Mouse (Mus musculus) liver, embryonic 11.5 days (tissue): Measurements from ENCODE around the gene Spon1. TPM values are rescaled to one million over a fixed set of nuclear protein-coding genes. Genes with fewer than 3 reads are reported as not detected.

Source experiments
- ATAC-seq: fragments of 200-750 bp; cut with Nextera tagmentation; replicated peaks from 2 replicates; pipeline ENCODE4 v1.8.0; 2017; ENCODE audit warnings: moderate number of reproducible peaks, mild to moderate bottlenecking, moderate TSS enrichment, moderate library complexity; ENCODE audit not compliant: low FRiP score
- DNase-seq: peaks from one replicate; pipeline ENCODE4 v3.0.0-alpha.2; 2017; ENCODE audit warnings: low spot score
- H3K27ac ChIP-seq: fragments of 300-500 bp; sonication (generic); 2 replicates; pipeline ENCODE4 v1.5.1; 2014; ENCODE audit warnings: mild to moderate bottlenecking, low read depth, low read length, control low read depth
- H3K27me3 ChIP-seq: fragments of 300-500 bp; sonication (generic); replicated peaks from 2 replicates; pipeline ENCODE4 v1.6.1; 2014; ENCODE audit warnings: low read length, mixed read lengths; ENCODE audit not compliant: control insufficient read depth, insufficient read depth
- H3K36me3 ChIP-seq: fragments of 300-500 bp; sonication (generic); 2 replicates; pipeline ENCODE4 v1.6.1; 2014; ENCODE audit warnings: mild to moderate bottlenecking, low read length, moderate library complexity, mixed read lengths; ENCODE audit not compliant: control insufficient read depth, insufficient read depth
- H3K4me1 ChIP-seq: fragments of 300-500 bp; sonication (generic); replicated peaks from 2 replicates; pipeline ENCODE4 v1.6.1; 2014; ENCODE audit warnings: low read length, mixed read lengths; ENCODE audit not compliant: control insufficient read depth, insufficient read depth
- H3K4me2 ChIP-seq: fragments of 300-500 bp; sonication (generic); 2 replicates; pipeline ENCODE4 v1.6.1; 2014; ENCODE audit warnings: mild to moderate bottlenecking, control low read depth, moderate library complexity
- H3K4me3 ChIP-seq: fragments of 300-500 bp; sonication (generic); 2 replicates; pipeline ENCODE4 v1.5.1; 2014; ENCODE audit warnings: low read depth, low read length, control low read depth
- H3K9ac ChIP-seq: fragments of 300-500 bp; sonication (generic); 2 replicates; pipeline ENCODE4 v1.6.1; 2014; ENCODE audit warnings: low read depth, low read length, control low read depth
- H3K9me3 ChIP-seq: fragments of 300-500 bp; sonication (generic); 2 replicates; pipeline ENCODE4 v1.6.1; 2016; ENCODE audit warnings: low read length, inconsistent platforms, mixed read lengths; ENCODE audit not compliant: control insufficient read depth
- WGBS: fragments of 180-500 bp; shearing (Covaris S2); extraction: QIAGEN DNeasy Blood & Tissue Kit; methylation state at CpG from one replicate; pipeline ENCODE4 v1.1.7; 2014; 5-methylcytosine and 5-hydroxymethylcytosine counted together
- polyA plus RNA-seq: library from polyadenylated mRNA; unstranded; fragments of >200 nt; fragmentation: Nextera tagmentation; extraction: Ambion mirVana; gene quantifications from 2 replicates; pipeline ENCODE4 v1.2.1, GENCODE M21; 2014

The Spon1 gene
- polyA plus RNA-seq, 1 experiment from 2014 or later: 7.9 TPM

DNA sequence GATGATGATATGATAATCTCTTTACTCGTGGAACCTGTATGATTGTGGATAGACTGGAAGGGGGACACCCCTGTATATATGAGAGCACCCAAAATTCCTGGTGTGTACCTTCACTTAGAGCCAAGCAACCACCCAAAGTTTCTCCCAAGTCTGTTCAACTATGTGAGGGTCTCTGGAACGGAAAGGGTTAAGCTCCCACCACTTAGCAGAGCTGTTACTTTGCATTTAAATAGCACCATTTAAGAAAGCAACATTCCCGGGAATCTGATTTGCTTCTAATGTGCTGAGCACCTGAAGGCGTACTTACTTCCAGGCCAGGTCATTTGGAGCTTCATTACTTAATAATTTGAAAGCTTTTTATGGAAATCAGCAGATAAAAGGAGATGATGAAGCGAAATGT is 238.4 kb downstream of the Spon1 start:
- no peak overlapping the region for H3K9ac ChIP-seq
- ATAC-seq (no peak), DNase-seq (no peak)
- H3K9me3 ChIP-seq: no peaks in the 10 kb centered on the region
- H3K4me1 ChIP-seq: no peaks in the 10 kb centered on the region
- H3K4me3 ChIP-seq: no peak overlapping the region
- WGBS: 21% methylated on average over 5 of the region's 5 CpGs
- no peak overlapping the region for H3K27ac ChIP-seq
- H3K4me2 ChIP-seq: no peak overlapping the region
- H3K36me3 ChIP-seq: no peaks in the 10 kb centered on the region
- H3K27me3 ChIP-seq: 0 out of 2 replicates have a peak, but pooled peaks cover 3% of the 10 kb centered on the region

DNA sequence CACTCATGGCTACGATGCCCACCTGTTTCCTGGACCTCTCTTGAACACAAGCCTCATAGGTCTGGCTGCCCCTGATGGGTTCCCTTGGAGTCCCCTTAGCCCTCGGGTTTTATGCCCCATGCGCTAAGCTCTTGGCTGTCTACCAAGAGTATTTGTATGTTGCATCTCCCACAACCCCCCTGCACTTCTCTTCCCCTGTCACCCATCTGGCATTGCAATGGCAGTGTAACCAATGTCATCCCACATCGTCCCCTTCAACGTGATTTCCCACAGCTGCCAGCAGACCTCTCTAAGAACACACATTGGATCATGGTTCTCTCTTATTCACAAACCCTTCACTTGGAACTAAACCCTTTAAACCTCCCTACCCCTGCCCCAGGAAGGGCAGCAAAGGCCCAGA is 239.7 kb downstream of the Spon1 start:
- no peak overlapping the region for H3K4me3 ChIP-seq
- DNase-seq (no peak), ATAC-seq (no peak)
- 0 out of 2 replicates have a peak, but pooled peaks cover 3% of the 10 kb centered on the region for H3K27me3 ChIP-seq
- WGBS: 78% methylated on average over 5 of the region's 5 CpGs
- H3K9ac ChIP-seq: no peak overlapping the region
- no peak overlapping the region for H3K27ac ChIP-seq
- H3K9me3 ChIP-seq: no peaks in the 10 kb centered on the region
- H3K36me3 ChIP-seq: no peaks in the 10 kb centered on the region
- no peak overlapping the region for H3K4me2 ChIP-seq
- no peaks in the 10 kb centered on the region for H3K4me1 ChIP-seq

DNA sequence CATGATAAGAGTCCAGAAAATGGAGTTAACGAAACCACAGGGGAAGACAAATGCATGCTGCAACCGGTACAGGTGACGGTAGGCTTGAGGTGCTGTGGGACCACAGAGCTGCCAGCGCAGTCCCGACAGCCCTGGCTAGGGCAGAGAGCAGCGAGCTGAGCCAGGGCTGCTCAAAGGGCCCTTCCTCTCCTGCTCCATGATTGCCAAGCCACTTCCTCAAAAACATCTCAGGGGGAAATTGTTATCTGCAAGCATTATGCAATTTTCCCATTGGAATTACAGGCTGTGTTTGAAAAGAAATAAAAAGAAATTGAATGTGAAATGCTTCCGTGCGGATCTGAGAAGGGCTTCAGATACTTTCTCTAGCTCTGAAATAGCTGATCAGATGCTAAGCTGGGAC is 240.7 kb downstream of the Spon1 start:
- WGBS: 75% methylated on average over 8 of the region's 8 CpGs
- Histone ChIP-seq H3K36me3 (no peaks in the 10 kb centered on the region), H3K4me2 (no peak overlapping the region), H3K27ac (no peak overlapping the region), H3K4me1 (no peaks in the 10 kb centered on the region), H3K4me3 (no peak overlapping the region), H3K9me3 (no peaks in the 10 kb centered on the region), H3K27me3 (0 out of 2 replicates have a peak, but pooled peaks cover 3% of the 10 kb centered on the region), H3K9ac (no peak overlapping the region)
- ATAC-seq (no peak), DNase-seq (no peak)

DNA sequence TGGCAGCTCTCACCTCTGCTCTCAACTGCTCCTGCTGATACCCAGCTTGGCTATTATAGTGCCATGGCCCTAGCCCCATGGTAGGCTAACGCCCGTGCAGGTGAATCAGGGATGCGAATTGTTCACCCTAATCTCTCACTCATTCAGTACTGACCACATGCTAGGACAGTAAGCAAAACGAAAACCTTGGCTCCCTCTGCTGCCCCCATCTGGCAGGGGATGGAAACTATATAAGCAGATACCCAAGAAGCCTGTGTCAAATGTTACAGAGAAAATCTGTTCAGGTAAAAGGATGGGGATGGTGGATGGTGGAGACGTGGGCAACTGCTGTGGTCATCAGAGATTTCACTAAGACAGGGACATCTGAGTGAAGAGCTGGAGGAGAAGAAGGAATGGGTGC is 241.8 kb downstream of the Spon1 start:
- Histone ChIP-seq H3K9ac (no peak overlapping the region), H3K36me3 (no peaks in the 10 kb centered on the region), H3K27me3 (0 out of 2 replicates have a peak, but pooled peaks cover 3% of the 10 kb centered on the region), H3K9me3 (no peaks in the 10 kb centered on the region), H3K27ac (no peak overlapping the region), H3K4me2 (no peak overlapping the region), H3K4me1 (no peaks in the 10 kb centered on the region), H3K4me3 (no peak overlapping the region)
- WGBS: 59% methylated on average over 5 of the region's 5 CpGs
- DNase-seq (no peak), ATAC-seq (no peak)

DNA sequence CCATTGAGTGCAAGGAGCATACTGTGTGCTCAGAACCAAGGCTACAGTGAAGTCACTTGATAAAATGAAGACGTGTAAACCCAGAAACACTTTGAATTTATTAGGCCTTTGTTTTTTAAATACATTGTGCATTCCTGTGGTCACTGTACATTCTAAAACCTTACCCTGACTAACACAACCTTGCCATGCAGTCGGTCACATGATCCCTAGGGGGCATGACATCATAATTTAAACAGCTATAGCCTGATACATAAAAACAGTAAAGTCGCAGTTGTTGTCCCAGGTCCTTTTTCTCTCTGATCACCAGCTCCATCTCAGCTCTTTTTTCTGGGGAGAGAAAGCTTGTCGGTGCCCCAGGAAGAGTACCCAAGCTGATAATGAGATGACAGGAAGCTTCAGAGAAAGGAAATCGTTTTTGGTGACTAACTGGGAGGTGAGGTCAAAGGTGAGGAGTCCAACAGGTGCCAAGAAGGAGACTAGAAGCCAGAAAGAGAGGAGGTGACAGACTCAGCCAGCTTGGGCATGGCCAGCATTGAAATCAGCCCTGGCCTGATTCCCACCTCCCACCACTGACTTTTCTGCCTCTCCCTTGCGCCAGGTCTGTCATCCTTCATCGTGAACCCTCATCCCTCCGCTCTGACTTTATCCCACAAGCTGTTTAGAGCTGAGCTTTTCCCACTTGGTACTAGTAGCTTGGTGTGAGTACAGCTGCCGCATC is 246.1 kb downstream of the Spon1 start:
- no peaks in the 10 kb centered on the region for H3K4me1 ChIP-seq
- no peak overlapping the region for H3K4me2 ChIP-seq
- H3K27me3 ChIP-seq: no peaks in the 10 kb centered on the region
- H3K36me3 ChIP-seq: no peaks in the 10 kb centered on the region
- 56% methylated on average over 9 of the region's 9 CpGs for WGBS
- H3K27ac ChIP-seq: no peak overlapping the region
- DNase-seq (no peak), ATAC-seq (no peak)
- H3K4me3 ChIP-seq: no peak overlapping the region
- no peaks in the 10 kb centered on the region for H3K9me3 ChIP-seq
- H3K9ac ChIP-seq: no peak overlapping the region

DNA sequence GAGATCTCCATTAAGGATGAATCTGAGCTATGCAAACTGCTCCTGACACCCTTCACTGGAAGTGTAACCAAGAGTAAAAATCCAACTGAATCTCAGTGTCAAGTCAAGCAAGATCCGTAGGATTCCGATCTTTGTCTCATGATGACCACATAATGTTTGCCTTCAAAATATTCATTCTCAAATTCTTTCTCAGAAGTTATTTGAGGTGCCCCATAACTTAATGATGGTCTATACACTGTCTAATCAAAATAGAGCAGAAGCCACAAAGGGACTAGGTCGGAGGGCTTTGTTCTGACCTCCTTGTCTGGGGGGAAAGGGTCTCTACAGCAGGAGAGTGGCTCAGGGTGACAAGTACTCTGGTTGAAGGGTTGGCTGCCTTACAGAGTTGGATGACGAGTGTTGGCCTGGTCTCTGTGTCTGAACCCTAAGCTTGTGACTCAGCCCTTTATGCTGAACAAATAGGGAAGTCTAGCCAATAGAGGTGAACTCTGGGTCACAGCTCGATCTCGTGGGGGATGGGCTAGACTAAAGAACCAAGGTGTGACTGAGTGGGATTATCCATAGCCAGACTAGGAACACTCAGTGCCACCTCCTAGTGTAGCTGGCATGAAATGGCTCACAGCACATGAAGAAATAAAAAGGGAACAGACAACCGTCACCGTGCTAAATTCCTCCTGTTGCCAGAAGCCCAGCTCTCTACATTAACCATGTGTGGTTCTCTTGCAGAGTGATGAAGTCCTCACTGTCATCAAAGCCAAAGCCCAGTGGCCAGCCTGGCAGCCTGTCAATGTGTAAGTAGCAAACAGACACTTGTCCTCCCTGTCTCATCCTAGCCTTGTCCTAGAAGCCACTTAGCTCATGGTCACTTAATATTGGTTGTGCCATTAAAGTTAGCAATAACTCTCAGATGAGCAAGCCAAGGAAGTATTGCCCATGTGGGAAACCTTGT is 250.5 kb downstream of the Spon1 start:
- Histone ChIP-seq H3K27me3 (no peaks in the 10 kb centered on the region; the same call in 1 of the 2 replicates), H3K27ac (no peak overlapping the region), H3K4me1 (no peaks in the 10 kb centered on the region; the same call in 1 of the 2 replicates), H3K36me3 (no peaks in the 10 kb centered on the region), H3K9ac (no peak overlapping the region), H3K9me3 (no peaks in the 10 kb centered on the region), H3K4me3 (no peak overlapping the region), H3K4me2 (no peak overlapping the region)
- no peak for DNase-seq
- ATAC-seq: no peak
- WGBS: 74% methylated on average over 8 of the region's 8 CpGs

DNA sequence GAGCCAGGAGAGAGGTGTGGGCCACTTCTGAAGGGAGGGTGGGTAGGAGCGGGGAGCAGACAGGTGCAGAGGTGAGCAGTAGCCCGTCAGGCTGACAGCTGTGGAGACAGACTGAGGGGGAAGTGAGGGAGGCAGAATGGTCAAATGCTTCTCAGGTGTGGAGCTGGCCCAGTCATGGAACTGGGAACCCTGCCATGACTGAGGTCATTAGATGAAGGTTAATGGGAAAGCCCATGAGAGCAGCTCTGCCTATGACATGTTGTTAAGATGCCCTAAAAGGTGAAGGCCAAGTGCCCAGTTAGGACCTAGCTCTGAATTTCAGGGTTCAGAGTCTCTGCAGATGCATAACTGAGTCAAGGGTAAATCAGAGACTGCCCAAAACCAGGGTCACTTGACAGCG is 253.1 kb downstream of the Spon1 start:
- no peaks in the 10 kb centered on the region for H3K36me3 ChIP-seq
- no peaks in the 10 kb centered on the region; the same call in 1 of the 2 replicates for H3K4me1 ChIP-seq
- no peaks in the 10 kb centered on the region for H3K9me3 ChIP-seq
- ATAC-seq (no peak), DNase-seq (no peak)
- 76% methylated on average over 3 of the region's 3 CpGs for WGBS
- H3K4me2 ChIP-seq: no peak overlapping the region
- no peak overlapping the region for H3K27ac ChIP-seq
- no peak overlapping the region for H3K9ac ChIP-seq
- H3K4me3 ChIP-seq: no peak overlapping the region
- no peaks in the 10 kb centered on the region; the same call in 1 of the 2 replicates for H3K27me3 ChIP-seq

DNA sequence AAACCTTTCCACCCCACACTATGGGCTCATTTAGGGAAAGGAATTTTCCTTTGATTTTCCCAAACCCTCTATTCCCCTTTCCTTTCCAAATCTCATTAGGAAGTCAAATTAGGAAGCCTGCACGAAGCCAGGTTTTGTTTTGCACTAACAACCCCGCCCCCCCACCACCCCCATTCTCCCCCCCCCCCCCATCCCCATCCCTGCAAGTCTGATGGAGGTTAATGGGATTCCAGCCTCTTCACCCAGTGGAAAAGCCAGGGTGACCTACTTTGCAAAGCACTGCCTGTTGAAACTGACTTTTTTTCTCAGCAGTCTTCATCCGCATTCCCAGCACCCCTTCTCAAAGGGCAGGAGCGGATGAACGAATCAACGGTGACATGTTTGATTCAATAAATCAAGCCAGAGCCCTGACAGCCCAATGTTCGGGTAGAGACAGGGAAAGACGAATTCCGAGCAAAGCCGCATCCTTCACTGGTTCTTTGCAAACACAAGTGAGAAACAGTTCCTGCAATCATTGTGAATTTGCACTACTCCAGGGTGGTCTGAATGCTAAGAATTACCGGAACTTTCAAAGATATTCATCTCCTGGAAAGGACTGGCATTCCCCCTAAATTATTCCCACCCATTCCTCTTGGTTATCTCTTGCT is 254.4 kb downstream of the Spon1 start:
- ATAC-seq (peak; percentile 2; the same call in 1 of the 2 replicates), DNase-seq (peak; percentile 41)
- WGBS: 8% methylated on average over 10 of the region's 11 CpGs
- H3K36me3 ChIP-seq: no peaks in the 10 kb centered on the region
- no peaks in the 10 kb centered on the region; the same call in 1 of the 2 replicates for H3K4me1 ChIP-seq
- peak overlapping the region; percentile 60 for H3K9ac ChIP-seq
- no peaks in the 10 kb centered on the region for H3K9me3 ChIP-seq
- peak overlapping the region; percentile 56 for H3K4me3 ChIP-seq
- H3K4me2 ChIP-seq: peak overlapping the region; percentile 75
- H3K27ac ChIP-seq: no peak overlapping the region
- H3K27me3 ChIP-seq: no peaks in the 10 kb centered on the region; the same call in 1 of the 2 replicates
